Mouse (Mus musculus) myocyte (in vitro differentiated cells): ENCODE data around the gene Myh6. TPM values are rescaled to one million over a fixed set of nuclear protein-coding genes. Genes with fewer than 3 reads are reported as not detected.

Experiments
- H3K27me3 ChIP-seq: one replicate; pipeline ENCODE4 v1.6.1; 2011; ENCODE audit not compliant: control insufficient read depth, insufficient read depth, insufficient read length
- H3K36me3 ChIP-seq: one replicate; pipeline ENCODE4 v1.6.1; 2011; ENCODE audit not compliant: control insufficient read depth, insufficient read depth
- H3K4me2 ChIP-seq: one replicate; pipeline ENCODE4 v1.6.1; 2011; ENCODE audit warnings: low read depth, control low read depth
- H3K4me3 ChIP-seq: one replicate; pipeline ENCODE4 v1.5.1; 2011; ENCODE audit warnings: mild to moderate bottlenecking, control low read depth, moderate library complexity
- H3K79me2 ChIP-seq: one replicate; pipeline ENCODE4 v1.6.1; 2011; ENCODE audit not compliant: control insufficient read depth, insufficient read depth
- H3ac ChIP-seq: one replicate; pipeline ENCODE4 v1.6.1; 2011; ENCODE audit not compliant: control insufficient read depth, insufficient read length
- CEBPB ChIP-seq: IDR thresholded peaks from 2 replicates; pipeline ENCODE4 v1.6.1; 2011; ENCODE audit warnings: mild to moderate bottlenecking, moderate library complexity; ENCODE audit not compliant: poor library complexity, insufficient read depth, severe bottlenecking
- E2F4 ChIP-seq: IDR thresholded peaks from one replicate; pipeline ENCODE4 v1.6.1; 2011; ENCODE audit warnings: mild to moderate bottlenecking, control low read depth, moderate library complexity; ENCODE audit not compliant: insufficient read depth
- MAX ChIP-seq: IDR thresholded peaks from one replicate; pipeline ENCODE4 v1.6.1; 2011; ENCODE audit warnings: low read depth, mild to moderate bottlenecking, control low read depth
- MYOD1 ChIP-seq, 3 experiments: IDR thresholded peaks; one replicate each; pipeline ENCODE4 v1.6.1; 2011; ENCODE audit warnings: control low read depth in 2 of 3, low read depth in 2 of 3, mild to moderate bottlenecking in 2 of 3, moderate library complexity in 1 of 3; ENCODE audit not compliant: insufficient read length in 2 of 3, control insufficient read depth in 1 of 3
- MYOG ChIP-seq, 3 experiments: IDR thresholded peaks; one replicate each; pipeline ENCODE4 v1.6.1; 2011; ENCODE audit warnings: control low read depth in 2 of 3, low read depth in 2 of 3, mild to moderate bottlenecking in 2 of 3; ENCODE audit not compliant: insufficient read length in 2 of 3, control insufficient read depth in 1 of 3, insufficient read depth in 1 of 3
- POLR2A ChIP-seq: IDR thresholded peaks from one replicate; pipeline ENCODE4 v1.6.1; 2011; ENCODE audit warnings: low read depth, mild to moderate bottlenecking, control low read depth, moderate library complexity; ENCODE audit not compliant: insufficient read length
- POLR2AphosphoS2 ChIP-seq: IDR thresholded peaks from one replicate; pipeline ENCODE4 v1.6.1; 2011; ENCODE audit warnings: low read depth, control low read depth; ENCODE audit not compliant: insufficient read length
- REST ChIP-seq: IDR thresholded peaks from one replicate; pipeline ENCODE4 v1.6.1; 2011; ENCODE audit warnings: mild to moderate bottlenecking, control low read depth, moderate library complexity; ENCODE audit not compliant: insufficient read depth, insufficient read length
- SRF ChIP-seq: IDR thresholded peaks from one replicate; pipeline ENCODE4 v1.6.1; 2011; ENCODE audit warnings: low read depth; ENCODE audit not compliant: control insufficient read depth, insufficient read length
- TCF12 ChIP-seq: IDR thresholded peaks from one replicate; pipeline ENCODE4 v1.6.1; 2011; ENCODE audit warnings: mild to moderate bottlenecking, control low read depth; ENCODE audit not compliant: poor library complexity, insufficient read depth, severe bottlenecking
- TCF3 ChIP-seq: IDR thresholded peaks from one replicate; pipeline ENCODE4 v1.6.1; 2011; ENCODE audit warnings: low read depth, control low read depth; ENCODE audit not compliant: insufficient read length
- USF1 ChIP-seq: IDR thresholded peaks from one replicate; pipeline ENCODE4 v1.6.1; 2011; ENCODE audit warnings: low read depth, mild to moderate bottlenecking, control low read depth, moderate library complexity
- polyA plus RNA-seq: library from polyadenylated mRNA; unstranded; fragments of >200 nt; fragmentation: generic; extraction: Trizol; gene quantifications from one replicate; pipeline ENCODE4 v1.2.1, GENCODE M21; 2012; ENCODE audit warnings: missing spikeins

Myh6 gene
- polyA plus RNA-seq, 1 experiment = 15.0 TPM

DNA sequence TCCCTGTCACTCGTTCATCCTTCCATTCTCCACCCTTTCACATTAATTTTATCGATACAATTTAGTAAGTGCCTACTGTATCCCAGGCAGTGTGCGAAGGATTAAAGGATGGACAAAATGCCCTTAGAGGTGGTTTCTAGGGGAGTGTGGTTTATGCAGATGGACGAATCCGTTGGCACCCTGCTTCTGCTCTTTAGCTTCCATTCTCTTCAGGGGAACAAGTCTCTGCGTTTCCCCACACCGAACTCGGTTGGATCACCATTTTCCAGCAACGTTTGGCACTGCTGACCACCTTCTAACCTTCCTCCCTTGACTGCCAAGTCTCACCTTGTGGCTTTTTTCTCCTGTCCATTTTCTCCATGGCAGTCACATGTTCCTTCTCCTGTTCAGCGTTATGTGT lies 53.4 kb downstream of the Myh6 start:
- no peaks in the 10 kb centered on the region for H3K79me2 ChIP-seq
- no peak overlapping the region for H3K4me3 ChIP-seq
- no peak overlapping the region for H3K4me2 ChIP-seq
- H3K36me3 ChIP-seq = no peaks in the 10 kb centered on the region
- TF ChIP-seq REST = no peak
- no peak for TF ChIP-seq CEBPB
- TF ChIP-seq MAX = no peak
- TF ChIP-seq MYOD1 (IDR thresholded peaks at IDR 0.05; ENCODE audit: control insufficient read depth in 1 of 3, insufficient read length in 2 of 3, low read depth in 2 of 3) = no peak
- TF ChIP-seq SRF = no peak
- TF ChIP-seq TCF3 = no peak
- TF ChIP-seq POLR2A = no peak
- TF ChIP-seq MYOG (IDR thresholded peaks at IDR 0.05; ENCODE audit: control insufficient read depth in 1 of 3, insufficient read depth in 1 of 3, insufficient read length in 2 of 3, low read depth in 2 of 3) = no peak
- no peak for TF ChIP-seq USF1
- no peak for TF ChIP-seq TCF12
- TF ChIP-seq E2F4 = no peak
- no peak for TF ChIP-seq POLR2AphosphoS2
- no peak overlapping the region for H3ac ChIP-seq
- H3K27me3 ChIP-seq = peaks cover 45% of the 10 kb centered on the region

DNA sequence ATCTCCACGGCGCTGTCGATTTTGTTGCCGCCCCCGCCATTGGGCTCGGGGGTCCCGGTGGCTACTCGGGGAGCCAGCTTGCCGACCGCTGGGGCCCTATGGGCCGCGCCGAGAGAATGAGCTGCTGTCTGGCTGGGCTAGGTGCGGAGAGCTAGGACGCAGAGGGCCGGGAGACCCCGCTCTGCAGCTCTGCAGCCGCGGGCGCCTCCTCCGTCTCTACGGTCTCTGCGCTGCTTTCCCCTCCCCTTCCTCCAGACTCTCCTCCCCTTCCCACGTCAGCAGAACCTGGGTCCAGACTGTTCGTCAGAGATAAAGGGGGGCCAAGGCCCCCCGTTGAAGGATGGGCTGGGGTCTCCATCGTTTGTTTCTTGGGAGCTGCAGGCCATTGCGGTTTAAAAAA lies 53.8 kb downstream of the Myh6 start, which contains the start of gene Slc22a17:
Gene Slc22a17, minus strand, starts transcription at position 247 of the 400 bp plus-strand sequence.
- Histone ChIP-seq H3K79me2 (no peaks in the 10 kb centered on the region), H3K4me2 (no peak within 1 kb of the TSS), H3K27me3 (peaks cover 44% of the 10 kb centered on the region), H3ac (no peak within 1 kb of the TSS), H3K36me3 (no peaks in the 10 kb centered on the region), H3K4me3 (no peak within 1 kb of the TSS)
- TF ChIP-seq USF1 = no peak
- TF ChIP-seq TCF3 = no peak
- no peak for TF ChIP-seq MYOG (IDR thresholded peaks at IDR 0.05; ENCODE audit: control insufficient read depth in 1 of 3, insufficient read depth in 1 of 3, insufficient read length in 2 of 3, low read depth in 2 of 3)
- TF ChIP-seq POLR2AphosphoS2 = no peak
- TF ChIP-seq POLR2A = no peak

DNA sequence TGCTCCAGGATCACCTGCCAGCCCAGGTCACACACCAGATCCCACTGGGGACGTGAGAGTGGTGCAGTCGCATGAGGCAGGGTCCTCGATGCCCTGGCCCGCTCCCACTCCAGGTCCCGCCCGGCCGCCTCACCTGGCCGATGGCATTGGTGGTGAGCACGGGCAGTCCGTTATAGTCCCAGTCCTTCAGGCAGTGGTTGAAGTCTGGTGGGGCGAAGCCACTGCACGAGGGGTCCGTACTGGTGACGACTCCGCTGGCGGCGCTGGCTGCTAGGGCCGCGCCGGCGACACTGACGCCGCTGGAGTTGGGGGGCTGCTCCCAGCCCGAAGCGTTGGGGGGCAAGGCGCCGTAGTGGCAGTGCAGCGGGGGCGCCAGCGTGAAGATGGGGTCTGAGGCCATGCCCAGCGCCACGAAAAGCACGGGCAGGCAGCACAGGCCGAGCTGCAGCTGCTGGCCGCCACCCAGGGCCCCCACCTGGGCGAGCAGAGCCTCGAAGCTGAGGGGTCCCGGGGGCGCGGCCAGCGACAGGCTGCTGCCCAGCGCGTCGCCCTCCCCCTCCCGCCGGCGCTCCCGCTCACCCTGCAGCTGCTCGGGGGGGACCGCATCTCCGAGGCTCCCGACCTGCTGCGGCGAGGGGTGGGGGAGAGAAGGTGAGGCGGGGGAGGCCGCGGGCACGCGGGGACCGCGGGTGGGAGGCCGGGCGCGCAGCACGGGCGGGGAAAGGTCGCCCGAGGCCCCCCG lies 54.4 kb downstream of the Myh6 start:
- Histone ChIP-seq H3K79me2 (no peaks in the 10 kb centered on the region), H3K36me3 (no peaks in the 10 kb centered on the region), H3K4me3 (no peak overlapping the region), H3K4me2 (no peak overlapping the region), H3K27me3 (peaks cover 43% of the 10 kb centered on the region), H3ac (no peak overlapping the region)
- TF ChIP-seq USF1 = no peak
- TF ChIP-seq MAX = no peak
- TF ChIP-seq POLR2A = no peak
- no peak for TF ChIP-seq SRF
- no peak for TF ChIP-seq POLR2AphosphoS2
- no peak for TF ChIP-seq TCF3
- no peak for TF ChIP-seq REST
- no peak for TF ChIP-seq MYOD1 (IDR thresholded peaks at IDR 0.05; ENCODE audit: control insufficient read depth in 1 of 3, insufficient read length in 2 of 3, low read depth in 2 of 3)
- no peak for TF ChIP-seq E2F4
- no peak for TF ChIP-seq MYOG (IDR thresholded peaks at IDR 0.05; ENCODE audit: control insufficient read depth in 1 of 3, insufficient read depth in 1 of 3, insufficient read length in 2 of 3, low read depth in 2 of 3)
- TF ChIP-seq CEBPB = no peak
- no peak for TF ChIP-seq TCF12

GRCm38 (mm10) chr14:54908682-54909081 lies 58.0 kb downstream of the Myh6 start:
- H3K27me3 ChIP-seq = peaks cover 20% of the 10 kb centered on the region
- H3ac ChIP-seq = no peak overlapping the region
- no peaks in the 10 kb centered on the region for H3K36me3 ChIP-seq
- no peak overlapping the region for H3K4me2 ChIP-seq
- H3K79me2 ChIP-seq = no peaks in the 10 kb centered on the region
- TF ChIP-seq TCF3 (no peak), E2F4 (no peak), CEBPB (no peak), POLR2A (no peak), REST (no peak), TCF12 (no peak), POLR2AphosphoS2 (no peak), SRF (no peak)
- no peak overlapping the region for H3K4me3 ChIP-seq

- Histone ChIP-seq H3K36me3 (peaks cover 10% of the 10 kb centered on the region), H3K27me3 (no peaks in the 10 kb centered on the region), H3K4me3 (no peak overlapping the region), H3ac (no peak overlapping the region), H3K4me2 (no peak overlapping the region), H3K79me2 (no peaks in the 10 kb centered on the region)
- no peak for TF ChIP-seq POLR2A
- TF ChIP-seq POLR2AphosphoS2 = no peak
- TF ChIP-seq MAX = no peak
- TF ChIP-seq TCF12 = no peak
These were observed 63.1 kb downstream of the Myh6 start for GRCm38 (mm10) chr14:54903641-54904040.
